Mouse (Mus musculus): Measurements from ENCODE around the gene Gpr25. TPM values are rescaled to one million over a fixed set of nuclear protein-coding genes. Genes with fewer than 3 reads are reported as not detected.

The Gpr25 gene
- total RNA-seq (2021) = 10 to 100 TPM; 10.4 to 13.2 TPM
- long read RNA-seq, transcript Gpr25-201 (1 exons, 1,077 nt) = major isoform, 12 of 12 reads
- long read RNA-seq, partial matches to known transcripts = 0 of 12 reads
- long read RNA-seq, other reads (novel, unspliced or antisense) = 0 of 12 reads

- no peak for DNase-seq (ENCODE audit: low spot score in 2 of 2)
These were observed at the start of gene Gpr25 for GRCm38 (mm10) chr1:136260635-136261238. Gene Gpr25, minus strand, starts transcription at chr1:136260873.

- DNase-seq (ENCODE audit: low spot score in 2 of 2) = no peak
These were observed 48.5 kb upstream of the Gpr25 start for GRCm38 (mm10) chr1:136309193-136309592.

- DNase-seq (ENCODE audit: low spot score in 2 of 2) = peak; percentile 14 to 40
These were observed 45.8 kb upstream of the Gpr25 start for GRCm38 (mm10) chr1:136306424-136306823.

GRCm38 (mm10) chr1:136293961-136294360 lies 33.3 kb upstream of the Gpr25 start:
- no peak for DNase-seq (ENCODE audit: low spot score in 2 of 2)

GRCm38 (mm10) chr1:136289803-136290202 lies 29.1 kb upstream of the Gpr25 start:
- DNase-seq (ENCODE audit: low spot score in 2 of 2) = no peak

GRCm38 (mm10) chr1:136277366-136277765 lies 16.7 kb upstream of the Gpr25 start:
- DNase-seq (ENCODE audit: low spot score in 2 of 2) = no peak

- DNase-seq (ENCODE audit: low spot score in 2 of 2) = no peak
These were observed 7.6 kb upstream of the Gpr25 start for GRCm38 (mm10) chr1:136268224-136268623.

- no peak for DNase-seq (ENCODE audit: low spot score in 2 of 2)
These were observed 5.5 kb upstream of the Gpr25 start for GRCm38 (mm10) chr1:136266127-136266526.

- no peak for DNase-seq (ENCODE audit: low spot score in 2 of 2)
These were observed 2.7 kb upstream of the Gpr25 start for GRCm38 (mm10) chr1:136263355-136263754.

GRCm38 (mm10) chr1:136259893-136260634 lies 609 bp downstream of the Gpr25 start:
- DNase-seq (ENCODE audit: low spot score in 2 of 2) = peak; percentile 71 to 81

- no peak for DNase-seq (ENCODE audit: low spot score in 2 of 2)
These were observed 1.2 kb downstream of the Gpr25 start for GRCm38 (mm10) chr1:136259543-136259892.

- no peak for DNase-seq (ENCODE audit: low spot score in 2 of 2)
These were observed 2.2 kb downstream of the Gpr25 start for GRCm38 (mm10) chr1:136258495-136258894.

- DNase-seq (ENCODE audit: low spot score in 2 of 2) = no peak
These were observed 5.0 kb downstream of the Gpr25 start for GRCm38 (mm10) chr1:136255657-136256056.

GRCm38 (mm10) chr1:136255174-136255573 lies 5.5 kb downstream of the Gpr25 start:
- DNase-seq (ENCODE audit: low spot score in 2 of 2) = no peak

- no peak for DNase-seq (ENCODE audit: low spot score in 2 of 2)
These were observed 6.1 kb downstream of the Gpr25 start for GRCm38 (mm10) chr1:136254503-136255065.

- DNase-seq (ENCODE audit: low spot score in 2 of 2) = no peak
These were observed 7.2 kb downstream of the Gpr25 start for GRCm38 (mm10) chr1:136253472-136253871.

- no peak for DNase-seq (ENCODE audit: low spot score in 2 of 2)
These were observed 11.0 kb downstream of the Gpr25 start for GRCm38 (mm10) chr1:136249662-136250061.

GRCm38 (mm10) chr1:136247393-136247792 lies 13.3 kb downstream of the Gpr25 start:
- no peak for DNase-seq (ENCODE audit: low spot score in 2 of 2)

GRCm38 (mm10) chr1:136244469-136244868 lies 16.2 kb downstream of the Gpr25 start:
- no peak for DNase-seq (ENCODE audit: low spot score in 2 of 2)

GRCm38 (mm10) chr1:136241801-136242200 lies 18.9 kb downstream of the Gpr25 start:
- no peak for DNase-seq (ENCODE audit: low spot score in 2 of 2)

GRCm38 (mm10) chr1:136238495-136238894 lies 22.2 kb downstream of the Gpr25 start:
- DNase-seq (ENCODE audit: low spot score in 2 of 2) = no peak

- DNase-seq (ENCODE audit: low spot score in 2 of 2) = no peak
These were observed 26.0 kb downstream of the Gpr25 start for GRCm38 (mm10) chr1:136234595-136235092.
